Mouse (Mus musculus) inflammation-experienced regulatory T-cells, adult 16 weeks (primary cell): ENCODE measurements around the gene Med21. TPM values are rescaled to one million over a fixed set of nuclear protein-coding genes. Genes with fewer than 3 reads are reported as not detected.

ENCODE experiments used
- polyA plus RNA-seq: library from polyadenylated mRNA; unstranded; fragments of 100-300 nt; shearing (Covaris generic); gene quantifications from one replicate; pipeline ENCODE4 v1.2.1, GENCODE M21; 2017

Med21 gene
- polyA plus RNA-seq, result 82.1 TPM

DNA sequence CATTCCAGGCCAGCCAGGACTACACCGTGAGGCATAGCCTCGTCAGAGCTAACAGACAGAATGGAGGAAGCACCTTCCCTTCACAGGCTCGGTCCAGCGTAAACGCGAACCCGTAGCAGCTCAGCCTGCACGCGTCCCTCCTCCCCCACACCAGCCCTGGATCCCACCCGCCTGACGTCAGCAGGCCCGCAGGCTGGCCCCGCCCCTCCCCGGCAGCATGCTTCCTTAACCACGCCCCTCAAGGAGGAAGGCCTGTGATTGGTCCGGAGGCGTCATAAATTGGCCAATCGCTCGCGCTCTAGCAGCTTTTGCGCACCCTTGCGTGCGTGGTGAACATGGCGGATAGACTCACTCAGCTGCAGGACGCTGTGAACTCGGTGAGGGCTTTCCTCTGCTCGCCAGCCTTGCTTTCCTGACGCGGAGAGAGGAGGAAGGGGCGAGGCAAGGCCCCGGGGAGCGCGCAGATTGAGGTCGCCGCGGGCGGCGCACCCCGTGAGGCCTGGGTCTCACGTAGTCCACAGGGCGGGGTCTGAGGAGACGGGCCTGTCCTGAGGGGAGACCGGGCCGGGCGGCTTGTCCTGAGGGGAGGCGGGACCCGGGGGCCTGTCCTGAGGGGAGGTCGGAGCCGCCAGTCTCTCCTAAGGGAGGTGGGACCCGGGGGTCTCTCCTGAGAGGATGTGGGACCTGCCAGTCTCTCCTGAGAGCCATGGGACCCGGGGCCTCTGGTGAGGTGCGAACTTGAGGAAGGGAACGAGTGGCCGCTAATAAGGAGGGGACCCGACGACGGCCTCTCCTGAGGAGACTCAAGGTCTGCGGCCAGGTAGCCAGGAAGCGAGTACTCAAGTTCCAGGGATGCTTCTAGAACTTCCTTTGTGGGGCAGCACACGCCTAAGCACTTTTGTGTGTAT lies at the start of gene Med21, which contains the start of gene Tm7sf3:
Med21 (plus strand) TSS at position 272 of the 908 bp plus-strand sequence.
Tm7sf3 (minus strand) TSS at position 549 of the 908 bp plus-strand sequence.

Other genes with a start within 250 kb of the Med21 start
- gene Itpr2, start 140.3 kb upstream of the Med21 start, polyA plus RNA-seq, result 286 TPM
- gene Fgfr1op2, start 65.3 kb upstream of the Med21 start, polyA plus RNA-seq, result 217 TPM
- gene Ints13, start 64.7 kb upstream of the Med21 start, polyA plus RNA-seq, result 116 TPM
- 3.5 TPM for gene Tm7sf3, start 277 bp downstream of the Med21 start, polyA plus RNA-seq
- gene Stk38l, start 82.4 kb downstream of the Med21 start, polyA plus RNA-seq, result 10.6 TPM
- gene Arntl2, start 153.5 kb downstream of the Med21 start, polyA plus RNA-seq, result 0.17 TPM
- not detected for gene Smco2, start 207.6 kb downstream of the Med21 start, polyA plus RNA-seq
- 16.1 TPM for gene Ppfibp1, start 245.9 kb downstream of the Med21 start, polyA plus RNA-seq